Mouse (Mus musculus): ENCODE measurements around the gene Sfmbt2. TPM values are rescaled to one million over a fixed set of nuclear protein-coding genes. Genes with fewer than 3 reads are reported as not detected.

The Sfmbt2 gene
- total RNA-seq, 2 experiments from 2014 or later = 7.2 to 7.6 TPM

DNA sequence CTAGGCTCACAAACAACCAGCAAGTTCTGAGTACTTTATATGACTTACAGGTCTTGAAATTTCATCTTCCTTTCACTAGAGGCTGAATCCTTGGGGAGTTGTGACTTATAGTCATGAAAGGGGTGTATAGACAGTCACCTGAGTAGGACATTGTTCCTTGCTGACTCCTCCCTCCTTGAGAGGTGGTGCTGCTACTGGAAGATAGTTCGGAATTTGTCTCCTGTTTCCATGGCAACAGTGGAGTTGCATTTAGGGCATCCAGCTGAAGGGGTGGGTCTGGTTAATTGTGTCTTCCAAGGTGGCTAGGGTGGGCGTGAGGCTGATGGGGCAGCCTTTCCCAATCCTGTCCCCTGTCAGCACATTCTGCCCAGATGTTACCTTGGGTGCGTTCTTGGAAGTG, 83.3 kb downstream of the Sfmbt2 start:
- intact Hi-C loops (cut with DNase I) = no loop called here
- no peak for DNase-seq (ENCODE audit: extremely low spot score in 1 of 2, low spot score in 2 of 2)

DNA sequence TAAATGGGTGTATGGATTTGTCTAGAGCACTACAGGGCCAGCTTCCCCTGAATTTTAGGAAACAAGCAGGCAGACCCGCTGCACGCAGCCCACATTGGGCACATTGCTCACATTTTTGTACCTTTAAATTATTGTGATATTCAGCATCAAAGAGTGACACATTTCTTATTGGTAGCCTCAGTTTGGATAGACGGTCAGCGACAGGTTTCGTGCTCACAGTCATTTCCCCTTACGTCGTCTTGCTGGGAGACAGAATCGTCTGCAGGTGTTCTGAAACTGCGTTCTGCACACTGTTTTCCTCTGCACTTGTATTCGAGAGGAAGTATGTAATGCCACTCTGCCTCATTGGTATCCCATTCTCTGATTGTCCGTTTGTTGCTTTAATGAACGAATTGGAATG, 88.0 kb downstream of the Sfmbt2 start:
- no peak for DNase-seq (ENCODE audit: extremely low spot score in 1 of 2, low spot score in 2 of 2)
- intact Hi-C loops (cut with DNase I) = no loop called here

GRCm38 (mm10) chr2:10516516-10516915, 146.2 kb downstream of the Sfmbt2 start:
- intact Hi-C loops (cut with DNase I) = no loop called here

DNA sequence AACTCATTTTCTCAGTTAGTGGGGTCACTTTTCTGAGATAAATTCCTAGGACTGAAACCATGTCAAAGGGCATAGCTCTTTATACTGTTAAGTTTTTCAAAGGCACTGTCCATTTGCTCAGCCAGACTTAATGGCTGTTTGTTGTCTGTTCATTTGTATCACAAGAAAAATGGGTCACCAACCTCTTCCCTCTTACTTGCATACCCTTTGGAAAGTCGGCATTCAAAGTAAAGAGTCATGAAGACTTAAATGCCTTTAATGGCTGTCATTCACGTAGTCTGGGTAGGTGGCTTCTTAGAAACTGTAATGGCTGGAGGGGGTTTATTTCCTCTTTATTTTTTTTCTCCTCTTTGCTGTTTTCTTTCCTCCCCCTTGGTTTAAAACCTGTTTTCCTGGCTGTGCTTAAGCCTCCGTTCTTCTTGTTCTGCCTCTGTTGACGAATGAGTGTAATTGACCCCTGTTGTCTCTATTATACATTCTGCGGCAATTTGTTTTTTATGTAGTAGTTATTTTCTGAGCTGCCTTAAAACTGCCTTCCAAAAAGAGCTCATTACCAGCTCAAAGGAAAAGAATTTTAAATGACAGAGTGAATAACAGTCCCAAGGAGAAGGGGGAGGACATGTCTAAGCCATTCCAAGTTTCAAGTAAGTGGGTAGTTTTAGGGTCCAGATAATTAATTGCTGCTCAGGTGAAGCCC, 151.6 kb downstream of the Sfmbt2 start:
- intact Hi-C loops (cut with DNase I) = no loop called here
- no peak for DNase-seq (ENCODE audit: extremely low spot score in 1 of 2, low spot score in 2 of 2)

More at GRCm38 (mm10) chr2:10516516-10516915, 146.2 kb downstream of the Sfmbt2 start:
- DNase-seq (ENCODE audit: extremely low spot score in 1 of 2, low spot score in 2 of 2) = no peak

- intact Hi-C loops (cut with DNase I) = no loop called here
- DNase-seq (ENCODE audit: extremely low spot score in 1 of 2, low spot score in 2 of 2) = no peak
Observed at GRCm38 (mm10) chr2:10525622-10526021, 155.3 kb downstream of the Sfmbt2 start.

DNA sequence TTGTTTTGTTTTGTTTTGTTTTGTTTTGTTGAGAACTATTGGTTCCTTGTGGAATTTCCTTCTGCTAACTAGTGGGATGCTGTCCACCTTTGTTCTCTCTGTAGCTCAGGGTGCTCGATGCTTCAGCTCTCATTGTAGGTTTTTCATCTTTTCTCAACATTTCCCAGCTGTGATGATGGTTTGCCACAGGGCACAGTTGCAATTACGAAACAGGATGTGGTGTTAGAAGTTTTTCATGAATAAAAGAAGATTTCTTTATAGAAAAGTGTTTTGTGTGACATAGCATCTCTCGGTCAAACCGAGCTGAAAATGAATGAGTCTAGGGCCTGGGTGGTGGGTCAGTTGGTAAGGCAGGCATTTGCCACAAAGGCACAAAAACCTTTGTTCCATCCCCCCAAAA, 171.5 kb downstream of the Sfmbt2 start:
- intact Hi-C loops (cut with DNase I) = no loop called here
- DNase-seq (ENCODE audit: extremely low spot score in 1 of 2, low spot score in 2 of 2) = no peak

GRCm38 (mm10) chr2:10542388-10542787, 172.1 kb downstream of the Sfmbt2 start:
- DNase-seq (ENCODE audit: extremely low spot score in 1 of 2, low spot score in 2 of 2) = no peak
- intact Hi-C loops (cut with DNase I) = no loop called here

GRCm38 (mm10) chr2:10558816-10559215, 188.5 kb downstream of the Sfmbt2 start:
- intact Hi-C loops (cut with DNase I) = no loop called here
- no peak for DNase-seq (ENCODE audit: extremely low spot score in 1 of 2, low spot score in 2 of 2)

GRCm38 (mm10) chr2:10565491-10565890, 195.2 kb downstream of the Sfmbt2 start:
- no peak for DNase-seq (ENCODE audit: extremely low spot score in 1 of 2, low spot score in 2 of 2)
- intact Hi-C loops (cut with DNase I) = no loop called here

GRCm38 (mm10) chr2:10569392-10569791, 199.1 kb downstream of the Sfmbt2 start:
- no peak for DNase-seq (ENCODE audit: extremely low spot score in 1 of 2, low spot score in 2 of 2)
- intact Hi-C loops (cut with DNase I) = no loop called here

- intact Hi-C loops (cut with DNase I) = no loop called here
Observed at GRCm38 (mm10) chr2:10572311-10572710, 202.0 kb downstream of the Sfmbt2 start.

GRCm38 (mm10) chr2:10575962-10576740, 205.8 kb downstream of the Sfmbt2 start:
- intact Hi-C loops (cut with DNase I) = no loop called here
- no peak for DNase-seq (ENCODE audit: extremely low spot score in 1 of 2, low spot score in 2 of 2)

More at GRCm38 (mm10) chr2:10572311-10572710, 202.0 kb downstream of the Sfmbt2 start:
- DNase-seq (ENCODE audit: extremely low spot score in 1 of 2, low spot score in 2 of 2) = no peak

DNA sequence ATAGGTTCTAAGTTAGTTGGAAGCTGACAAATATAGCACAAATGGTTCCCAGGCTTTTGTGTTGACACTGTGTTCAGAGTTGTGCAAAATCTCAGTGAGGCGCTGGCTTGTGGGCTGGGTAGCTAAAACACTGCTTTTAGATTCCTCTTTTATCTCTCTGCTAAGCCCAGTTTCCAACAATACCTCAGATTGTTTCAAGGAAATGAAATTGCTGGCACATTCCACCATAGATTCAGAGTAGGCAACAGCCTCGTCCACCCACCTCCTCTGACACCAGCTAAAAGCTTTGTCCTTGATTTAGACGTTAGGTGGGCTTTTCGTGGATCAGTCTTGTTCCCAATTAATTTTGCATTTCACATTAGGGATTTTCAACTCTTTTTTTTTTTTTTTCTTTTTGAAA, 212.4 kb downstream of the Sfmbt2 start:
- DNase-seq (ENCODE audit: extremely low spot score in 1 of 2, low spot score in 2 of 2) = peak in 1 of 2 experiments; percentile 2
- intact Hi-C loops (cut with DNase I) = no loop called here

GRCm38 (mm10) chr2:10583103-10583502, 212.8 kb downstream of the Sfmbt2 start:
- intact Hi-C loops (cut with DNase I) = no loop called here
- no peak for DNase-seq (ENCODE audit: extremely low spot score in 1 of 2, low spot score in 2 of 2)

- intact Hi-C loops (cut with DNase I) = loop anchor here (10.0 kb wide), 1 partner anchor 233 kb away; no protein-coding TSS in a partner anchor
- DNase-seq (ENCODE audit: extremely low spot score in 1 of 2, low spot score in 2 of 2) = no peak
Observed at GRCm38 (mm10) chr2:10591310-10591709, 221.0 kb downstream of the Sfmbt2 start.

GRCm38 (mm10) chr2:10615500-10615899, 245.2 kb downstream of the Sfmbt2 start:
- intact Hi-C loops (cut with DNase I) = no loop called here
- no peak for DNase-seq (ENCODE audit: extremely low spot score in 1 of 2, low spot score in 2 of 2)

Measured in left cerebral cortex, postnatal 10 days (tissue).